Mouse (Mus musculus) gastrocnemius, postnatal 14 days (tissue): ENCODE results near the gene Olfr553. TPM values are rescaled to one million over a fixed set of nuclear protein-coding genes. Genes with fewer than 3 reads are reported as not detected.

Experiments used
- total RNA-seq, 2 experiments: library from RNA; stranded (reverse); gene quantifications; 2 replicates each; pipeline ENCODE4 v1.2.3; 2021

The Olfr553 gene
- total RNA-seq, 2 experiments from 2014 or later = not detected

Other genes with a start within 250 kb of the Olfr553 start
- 10 to 100 TPM; 14.7 to 17.0 TPM for gene Rrm1, start 176.5 kb downstream of the Olfr553 start, total RNA-seq
- not detected for gene Olfr543, start 136.5 kb downstream of the Olfr553 start, total RNA-seq
- not detected for gene Olfr544, start 129.9 kb downstream of the Olfr553 start, total RNA-seq
- not detected for gene Olfr545, start 118.6 kb downstream of the Olfr553 start, total RNA-seq
- not detected for gene Olfr547, start 83.5 kb downstream of the Olfr553 start, total RNA-seq
- not detected for gene Olfr548-ps1, start 77.3 kb downstream of the Olfr553 start, total RNA-seq
- gene Olfr549, start 68.3 kb downstream of the Olfr553 start, total RNA-seq = not detected
- 1 to 10 TPM; 3.5 to 3.7 TPM for gene Trim21, start 52.7 kb downstream of the Olfr553 start, total RNA-seq
- gene Olfr550, start 46.8 kb downstream of the Olfr553 start, total RNA-seq = under 1 TPM; 0.14 to 0.22 TPM
- gene Olfr551, start 26.3 kb downstream of the Olfr553 start, total RNA-seq = not detected
- under 1 TPM in 1 of 2 experiments, not detected in 1; 0.16 TPM for gene Olfr552, start 20.4 kb downstream of the Olfr553 start, total RNA-seq
- not detected for gene Olfr554, start 20.2 kb upstream of the Olfr553 start, total RNA-seq
- gene Olfr555, start 40.6 kb upstream of the Olfr553 start, total RNA-seq = not detected
- not detected for gene Olfr556, start 46.7 kb upstream of the Olfr553 start, total RNA-seq
- gene Trim68, start 69.1 kb upstream of the Olfr553 start, total RNA-seq = 1 to 10 TPM; 4.0 to 4.2 TPM
- gene Olfr557, start 77.7 kb upstream of the Olfr553 start, total RNA-seq = not detected
- gene Olfr558, start 84.0 kb upstream of the Olfr553 start, total RNA-seq = 1 to 10 TPM; 2.5 to 2.6 TPM
- not detected for gene Olfr33, start 100.9 kb upstream of the Olfr553 start, total RNA-seq
- not detected for gene Olfr559, start 109.3 kb upstream of the Olfr553 start, total RNA-seq
- gene Olfr560, start 141.1 kb upstream of the Olfr553 start, total RNA-seq = not detected
- gene Olfr78, start 141.3 kb upstream of the Olfr553 start, total RNA-seq = under 1 TPM; 0.66 to 0.69 TPM
- not detected for gene Olfr561, start 153.0 kb upstream of the Olfr553 start, total RNA-seq
- not detected for gene Olfr564, start 185.3 kb upstream of the Olfr553 start, total RNA-seq
- gene Olfr566, start 240.5 kb upstream of the Olfr553 start, total RNA-seq = not detected